Mouse (Mus musculus) common myeloid progenitor, adult 5-6 weeks (primary cell): Measurements from ENCODE around the gene Scpep1. TPM values are rescaled to one million over a fixed set of nuclear protein-coding genes. Genes with fewer than 3 reads are reported as not detected.
"Not testable (repeated sequence)": the region's sequence is repeated elsewhere in the genome, so short reads cannot be mapped to it uniquely, and the experiment has no call there.

Experiments used
- ATAC-seq: replicated peaks from 2 replicates; pipeline ENCODE4 v1.8.0; 2016; ENCODE audit warnings: low read depth, mild to moderate bottlenecking, moderate TSS enrichment, inconsistent platforms; ENCODE audit not compliant: poor library complexity, severe bottlenecking
- total RNA-seq: library from RNA; stranded (forward); fragments of 200-1000, 187-1606 nt; gene quantifications from 2 replicates; pipeline ENCODE4 v1.2.3, GENCODE M21; 2017

The Scpep1 gene
- total RNA-seq, 1 experiment from 2014 or later: 14.6 TPM

GRCm38 (mm10) chr11:88931692-88932530, 23.4 kb downstream of the Scpep1 start:
- ATAC-seq: no peak

GRCm38 (mm10) chr11:88926566-88926965, 28.7 kb downstream of the Scpep1 start:
- ATAC-seq: no peak

- ATAC-seq: no peak
These were observed 45.8 kb downstream of the Scpep1 start for GRCm38 (mm10) chr11:88909388-88910036.

- ATAC-seq: peak; percentile 97
These were observed 46.6 kb downstream of the Scpep1 start for GRCm38 (mm10) chr11:88908557-88909211.

- no peak for ATAC-seq
These were observed 47.4 kb downstream of the Scpep1 start for GRCm38 (mm10) chr11:88907886-88908285.

GRCm38 (mm10) chr11:88905621-88906020, 49.6 kb downstream of the Scpep1 start:
- ATAC-seq: no peak

GRCm38 (mm10) chr11:88904080-88904479, 51.2 kb downstream of the Scpep1 start:
- ATAC-seq: no peak

GRCm38 (mm10) chr11:88902762-88903161, 52.5 kb downstream of the Scpep1 start:
- no peak for ATAC-seq

GRCm38 (mm10) chr11:88901341-88901802, 53.9 kb downstream of the Scpep1 start:
- no peak for ATAC-seq

- no peak for ATAC-seq
These were observed 55.7 kb downstream of the Scpep1 start for GRCm38 (mm10) chr11:88899561-88899960.

- no peak for ATAC-seq
These were observed 56.9 kb downstream of the Scpep1 start for GRCm38 (mm10) chr11:88898380-88898763.

GRCm38 (mm10) chr11:88897624-88898379, 57.5 kb downstream of the Scpep1 start:
- no peak for ATAC-seq

GRCm38 (mm10) chr11:88895800-88896232, 59.4 kb downstream of the Scpep1 start:
- not testable (repeated sequence) for ATAC-seq

- not testable (repeated sequence) for ATAC-seq
These were observed 60.0 kb downstream of the Scpep1 start for GRCm38 (mm10) chr11:88895235-88895634.

GRCm38 (mm10) chr11:88894279-88894678, 61.0 kb downstream of the Scpep1 start:
- not testable (repeated sequence) for ATAC-seq

- not testable (repeated sequence) for ATAC-seq
These were observed 61.8 kb downstream of the Scpep1 start for GRCm38 (mm10) chr11:88893501-88893900.

- not testable (repeated sequence) for ATAC-seq
These were observed 62.5 kb downstream of the Scpep1 start for GRCm38 (mm10) chr11:88892789-88893188.

GRCm38 (mm10) chr11:88891921-88892561, 63.2 kb downstream of the Scpep1 start:
- not testable (repeated sequence) for ATAC-seq

GRCm38 (mm10) chr11:88891446-88891845, 63.8 kb downstream of the Scpep1 start:
- ATAC-seq: not testable (repeated sequence)
